Mouse (Mus musculus) thymus, postnatal 10 days (tissue): ENCODE measurements around the gene Hypk.

ENCODE experiments used
- DNase-seq, 2 experiments: peaks; one replicate each; pipeline ENCODE4 v3.0.0; 2021; ENCODE audit warnings: low spot score in 2 of 2

The Hypk gene

DNA sequence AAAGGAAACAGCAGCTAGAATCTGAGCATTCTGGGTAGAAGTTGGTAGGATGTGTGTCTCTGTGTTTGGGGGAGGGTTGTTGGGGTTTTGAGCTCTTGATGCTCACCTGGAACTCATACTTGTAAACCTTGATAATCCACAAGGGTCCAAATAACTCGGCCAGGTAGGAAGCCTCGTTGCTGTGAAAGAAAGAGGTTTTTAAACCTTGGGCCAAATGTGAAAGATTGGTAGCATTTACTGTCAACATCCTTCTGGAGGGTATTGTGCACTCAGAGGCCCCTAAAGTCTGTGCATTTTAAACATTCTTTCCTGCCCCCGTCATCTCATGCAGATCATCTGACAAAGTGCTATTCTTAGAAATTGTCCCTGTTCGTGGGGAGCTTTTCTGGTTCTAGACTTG, at the start of gene Hypk:
Hypk (plus strand) TSS at position 301 of the 400 bp plus-strand sequence.
- no peak for DNase-seq

DNA sequence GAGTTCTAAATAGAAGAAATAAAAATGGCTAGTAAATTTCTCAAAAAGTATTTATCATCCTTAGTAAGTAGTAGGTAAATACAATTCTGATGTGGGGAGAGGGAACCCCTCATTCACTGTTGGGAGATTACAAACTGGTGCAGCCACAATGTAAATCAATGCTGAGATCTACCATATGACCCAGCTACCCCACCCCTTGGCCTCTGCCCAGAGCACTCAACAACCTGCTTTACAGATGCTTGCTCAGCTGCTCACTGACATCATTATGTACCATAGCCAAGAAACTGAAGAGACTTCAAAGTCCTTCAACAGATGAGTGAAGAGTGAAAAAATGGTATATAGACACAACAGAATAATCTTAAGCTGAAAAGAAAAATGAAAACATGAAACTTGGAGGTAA, 49.8 kb upstream of the Hypk start:
- DNase-seq, result no peak

DNA sequence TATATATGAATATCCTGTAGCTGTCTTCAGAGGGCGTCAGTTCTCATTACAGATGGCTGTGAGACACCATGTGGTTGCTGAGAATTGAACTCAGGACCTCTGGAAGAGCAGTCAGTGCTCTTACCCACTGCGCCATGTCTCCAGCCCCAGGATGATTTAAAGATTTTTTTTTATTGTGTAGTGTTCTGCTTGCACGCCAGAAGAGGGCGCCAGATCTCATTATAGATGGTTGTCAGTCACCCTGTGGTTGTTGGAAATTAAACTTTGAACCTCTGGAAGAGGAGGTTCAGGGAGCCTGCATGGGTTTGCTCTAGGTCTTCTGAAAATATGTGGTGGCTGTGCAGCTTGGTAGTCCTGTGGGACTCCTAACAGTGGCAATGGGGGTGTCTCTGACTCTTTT, 44.9 kb upstream of the Hypk start:
- peak; percentile 9 to 77 for DNase-seq

DNA sequence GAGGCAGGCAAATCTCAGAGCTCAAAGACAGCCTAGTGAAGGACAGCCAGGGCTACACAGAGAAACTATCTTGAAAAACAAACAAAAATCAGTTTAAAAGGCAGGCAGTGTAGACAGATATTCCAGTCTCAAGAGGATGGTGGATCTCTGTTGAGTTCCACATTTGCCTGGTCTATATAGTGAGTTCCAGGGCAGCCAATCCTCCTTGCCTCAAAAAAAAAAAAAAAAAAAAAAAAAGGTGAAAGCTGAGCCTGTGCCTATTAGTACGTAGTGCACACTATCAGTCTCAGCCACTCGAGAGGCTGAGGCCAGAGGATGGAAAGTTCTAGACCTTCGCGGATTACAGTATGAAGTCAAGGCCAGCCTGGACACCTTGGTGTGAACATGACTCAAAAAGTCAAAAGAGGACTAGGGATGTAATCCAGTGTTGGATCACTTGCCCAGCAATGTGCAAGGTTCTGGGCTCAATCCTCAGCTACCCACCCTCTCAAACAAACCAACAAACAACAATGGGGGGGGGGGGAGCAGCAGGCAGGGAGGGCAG, 40.2 kb upstream of the Hypk start:
- no peak for DNase-seq

DNA sequence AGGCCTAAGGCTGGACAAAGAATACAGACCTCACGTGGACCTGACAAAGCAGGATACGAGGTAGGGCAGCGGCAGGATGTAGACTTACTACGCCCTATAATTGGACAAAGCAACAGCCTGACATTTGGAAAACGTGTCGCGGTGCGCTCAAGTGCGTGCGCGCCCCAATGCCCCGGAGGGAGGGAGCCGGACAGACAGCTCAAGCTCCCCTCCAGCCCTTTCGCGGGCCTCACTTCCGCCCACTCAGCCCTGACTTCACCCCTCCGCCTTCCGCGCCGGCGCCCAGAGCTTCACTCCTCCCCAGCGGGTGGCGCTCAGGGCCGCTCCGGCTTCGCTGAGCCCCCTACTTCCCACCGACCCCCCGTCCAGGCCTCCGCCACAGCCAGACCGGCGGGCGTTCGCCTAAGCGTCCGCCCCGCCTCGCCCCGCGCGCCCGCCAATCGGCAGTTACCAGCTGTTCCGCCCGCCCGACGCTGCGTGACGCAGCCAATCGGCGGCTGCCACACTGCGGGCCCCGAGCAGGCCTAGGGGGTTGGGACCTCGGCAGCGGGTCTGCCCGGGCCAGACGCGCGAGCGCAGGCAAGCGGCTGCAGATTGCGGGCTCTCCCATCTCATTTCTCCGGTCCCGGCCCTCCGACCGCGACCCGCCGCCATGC, 39.6 kb upstream of the Hypk start, which contains the start of the genes Pdia3 and Catsper2:
Pdia3 (plus strand) TSS at position 389 of the 656 bp plus-strand sequence.
Catsper2 (minus strand) TSS at position 406 of the 656 bp plus-strand sequence.
- peak; percentile 94 for DNase-seq

DNA sequence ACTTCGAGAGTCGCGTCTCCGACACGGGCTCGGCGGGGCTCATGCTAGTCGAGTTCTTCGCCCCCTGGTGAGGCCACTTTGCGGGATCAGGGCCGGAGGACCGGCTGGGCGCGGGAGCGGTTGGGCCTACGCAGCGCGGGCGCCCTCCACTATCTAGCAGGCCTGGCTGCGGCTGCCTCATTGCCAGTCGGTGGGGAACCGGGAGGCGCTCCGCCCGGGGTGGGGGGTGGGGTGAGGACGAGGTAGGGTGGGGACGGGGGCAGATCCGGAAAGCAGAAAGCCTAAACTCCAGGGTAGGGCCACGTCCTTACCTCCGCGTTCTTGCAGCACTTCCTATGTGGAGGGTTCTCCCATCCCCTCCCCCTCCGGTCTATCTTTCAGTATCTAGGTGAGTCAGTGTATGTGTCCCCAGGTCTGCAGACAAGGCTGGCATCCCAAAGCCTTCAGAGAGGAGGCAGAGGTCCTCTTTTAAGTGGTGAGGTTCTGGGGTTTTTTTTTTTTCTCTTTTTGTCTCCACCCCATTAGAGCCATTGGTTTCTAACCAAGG, 38.9 kb upstream of the Hypk start:
- peak; percentile 48 to 55 for DNase-seq

DNA sequence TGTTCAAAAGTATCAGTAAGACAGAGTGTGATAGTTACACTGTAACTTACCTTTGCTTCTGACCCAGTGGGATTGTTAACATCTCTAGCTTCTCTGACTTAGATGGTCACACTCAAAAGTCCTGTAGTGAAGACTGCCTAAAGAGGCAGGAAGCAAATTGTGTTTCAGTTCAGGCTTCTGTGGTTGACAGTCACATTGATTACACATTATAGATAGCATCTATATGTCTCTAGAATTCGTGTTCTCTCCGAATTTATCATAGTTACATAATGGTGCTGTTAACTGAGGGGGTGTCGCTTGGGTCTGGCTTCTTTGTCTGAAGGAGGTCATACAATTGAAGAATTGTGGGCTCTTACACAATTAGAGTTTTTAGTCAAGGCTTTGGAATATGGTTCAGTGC, 38.0 kb upstream of the Hypk start:
- no peak for DNase-seq

DNA sequence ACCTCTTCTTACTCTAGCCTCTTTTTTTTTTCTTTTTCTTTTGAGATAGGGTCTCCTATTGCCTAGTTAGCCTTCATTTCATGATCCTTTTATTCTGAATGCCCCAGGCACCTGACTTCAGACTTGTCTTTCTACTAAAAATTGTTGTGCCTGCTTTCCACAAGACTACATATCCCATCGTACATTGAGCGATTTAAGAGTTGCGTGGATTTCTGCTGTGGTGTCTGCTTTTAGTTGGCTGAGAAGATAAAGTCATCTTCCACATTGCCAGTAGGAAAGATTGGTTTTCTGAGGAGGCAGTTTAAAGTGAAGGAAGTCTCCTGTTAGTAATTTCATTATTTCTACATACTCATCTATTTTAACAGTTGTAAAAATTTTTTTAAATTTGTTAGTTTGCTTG, 37.5 kb upstream of the Hypk start:
- no peak for DNase-seq

DNA sequence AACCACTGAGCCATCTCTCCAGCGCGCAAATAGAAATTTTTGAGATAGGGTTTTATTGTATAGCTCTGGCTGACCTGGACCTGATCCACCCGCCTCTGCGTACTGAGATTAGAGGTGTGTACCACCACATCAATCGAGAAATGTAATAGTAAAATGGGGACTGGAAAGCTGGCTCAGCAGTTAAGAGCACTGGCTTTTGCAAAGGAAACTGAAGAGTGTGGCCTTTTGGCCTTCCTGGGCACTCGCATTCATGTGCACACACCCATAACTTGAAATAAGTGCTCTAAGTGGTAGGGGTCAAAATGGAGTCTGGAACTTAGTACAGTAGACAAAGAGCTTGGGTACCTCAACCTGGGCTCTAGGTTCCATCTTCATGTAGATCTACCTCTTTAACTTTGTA, 36.7 kb upstream of the Hypk start:
- no peak for DNase-seq

DNA sequence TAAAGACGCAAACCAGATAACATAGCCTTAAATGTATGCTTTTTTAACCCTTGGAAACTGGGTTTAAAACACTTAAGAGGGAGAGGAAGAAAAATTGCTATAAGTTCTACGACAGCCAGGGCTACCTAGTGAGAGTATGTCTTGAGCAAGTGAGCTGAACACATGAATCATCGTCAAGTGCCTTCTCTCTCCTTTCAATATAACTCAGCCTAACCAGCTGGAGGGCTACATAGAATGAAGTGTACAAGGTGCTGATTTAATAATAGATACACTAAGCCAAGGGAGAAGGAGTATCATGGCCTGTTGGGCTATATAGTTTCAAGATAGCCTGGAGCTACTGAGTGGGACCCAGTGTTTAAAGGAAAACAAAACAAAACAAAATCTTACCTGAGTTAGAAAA, 34.6 kb upstream of the Hypk start:
- DNase-seq, result no peak

DNA sequence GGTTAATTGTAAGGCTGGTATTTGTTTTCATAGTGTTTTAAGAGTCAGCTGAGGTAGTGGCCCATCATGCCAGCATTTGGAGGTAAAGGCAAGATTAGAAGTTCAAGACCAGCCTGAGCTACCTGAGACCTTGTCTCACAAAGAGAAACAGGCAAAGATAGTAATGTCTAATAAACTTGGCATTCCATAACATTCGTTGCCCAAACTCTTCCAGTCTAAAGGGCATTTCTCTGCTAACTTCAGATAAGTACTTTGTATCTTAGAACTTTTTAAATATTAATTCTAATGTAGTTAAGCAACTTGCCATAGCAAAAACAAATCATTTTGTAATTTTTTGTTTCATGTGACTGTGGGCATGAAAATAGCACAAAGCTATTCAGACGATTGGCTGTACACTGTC, 29.9 kb upstream of the Hypk start:
- DNase-seq, result no peak

DNA sequence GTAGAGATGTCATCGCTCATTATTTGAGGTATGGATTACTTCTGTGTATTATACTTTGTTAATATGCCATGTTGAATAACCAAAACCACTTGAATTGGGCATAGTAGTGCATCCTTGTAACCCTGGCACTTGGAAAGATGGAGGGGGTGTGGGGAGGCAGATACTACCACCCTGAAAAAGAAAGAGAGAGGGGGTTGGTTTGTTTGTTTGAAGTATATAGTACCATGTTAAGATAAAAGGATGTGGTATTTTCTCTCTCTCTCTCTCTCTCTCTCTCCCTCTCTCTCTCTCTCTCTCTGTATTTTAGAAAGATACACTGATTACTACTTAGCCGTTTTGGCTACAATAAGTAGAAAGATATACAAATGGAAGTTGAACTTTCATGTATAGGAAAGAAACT, 27.2 kb upstream of the Hypk start:
- no peak for DNase-seq

DNA sequence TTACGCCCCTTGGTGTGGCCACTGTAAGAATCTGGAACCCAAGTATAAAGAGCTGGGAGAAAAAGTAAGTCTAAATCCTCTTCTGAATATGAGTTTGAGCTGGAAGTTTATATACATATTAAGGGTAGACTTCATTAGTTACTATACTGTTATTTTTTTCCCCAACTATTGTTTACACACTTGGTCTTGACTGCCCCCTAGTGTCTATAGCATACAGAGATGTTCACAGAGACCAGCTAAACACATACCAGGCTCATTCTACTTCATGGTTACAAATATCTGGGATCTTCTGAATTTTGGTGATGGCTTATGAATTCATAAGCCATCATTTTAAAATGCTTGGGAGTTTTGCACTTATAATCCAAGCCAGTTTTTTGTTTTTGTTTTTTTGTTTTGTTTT, 18.2 kb upstream of the Hypk start:
- peak in 1 of 2 experiments; percentile 56 for DNase-seq

DNA sequence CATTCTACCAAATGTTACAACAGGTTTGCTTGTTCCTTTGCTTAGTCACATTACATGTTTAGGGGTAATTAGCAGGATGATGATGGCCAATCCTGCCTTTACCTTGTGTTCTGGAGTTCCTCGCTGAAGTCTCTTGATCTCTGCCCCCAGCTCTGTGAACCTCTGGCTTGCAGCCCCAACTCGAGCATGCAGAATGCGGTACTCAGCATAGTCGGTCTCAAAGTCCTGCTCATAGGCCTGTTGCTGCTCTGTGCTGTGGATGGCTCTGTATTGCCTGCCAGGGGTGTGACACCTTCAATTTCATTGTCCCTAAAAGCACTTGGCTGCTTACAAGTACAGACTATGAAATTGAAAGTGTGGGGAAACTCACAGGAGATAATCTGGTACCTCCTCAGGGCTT, 13.3 kb upstream of the Hypk start:
- DNase-seq, result no peak

DNA sequence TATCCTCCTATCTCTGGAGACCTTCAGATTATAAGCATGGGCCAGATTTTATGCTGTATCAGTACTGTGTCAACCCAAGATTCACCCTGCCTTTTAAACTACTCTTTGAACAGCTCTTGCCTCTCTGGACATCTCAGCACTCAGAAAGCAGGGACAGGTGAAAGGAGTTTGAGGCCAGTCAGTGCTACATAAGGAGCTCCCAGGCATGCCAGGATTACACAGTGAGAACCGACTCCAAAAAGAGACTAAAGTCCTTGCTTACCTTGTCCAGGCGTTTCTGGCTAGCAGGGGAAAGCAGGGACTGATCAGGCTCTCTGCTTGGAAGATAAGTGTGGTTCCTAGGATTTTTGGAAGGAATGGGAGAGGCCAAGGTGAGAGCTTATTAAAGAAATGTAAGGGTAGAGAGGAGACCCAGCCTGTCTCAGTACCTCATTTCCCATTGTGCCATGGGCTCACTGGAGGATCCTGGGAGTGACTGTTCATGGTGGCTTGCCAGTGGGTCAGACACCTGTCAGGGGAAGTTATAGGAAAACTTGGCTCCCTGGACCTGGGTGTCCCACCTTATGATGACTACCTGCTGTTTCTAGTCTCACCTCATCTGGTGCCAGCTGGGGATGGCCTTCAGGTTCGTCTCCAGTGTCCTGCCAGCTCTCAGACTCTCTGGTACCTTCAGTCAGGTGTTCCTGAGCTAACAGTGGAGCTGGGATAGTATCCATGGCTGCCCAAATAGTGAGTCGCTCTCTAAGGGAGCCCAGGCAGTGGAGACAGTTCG, 12.1 kb upstream of the Hypk start:
- no peak for DNase-seq

DNA sequence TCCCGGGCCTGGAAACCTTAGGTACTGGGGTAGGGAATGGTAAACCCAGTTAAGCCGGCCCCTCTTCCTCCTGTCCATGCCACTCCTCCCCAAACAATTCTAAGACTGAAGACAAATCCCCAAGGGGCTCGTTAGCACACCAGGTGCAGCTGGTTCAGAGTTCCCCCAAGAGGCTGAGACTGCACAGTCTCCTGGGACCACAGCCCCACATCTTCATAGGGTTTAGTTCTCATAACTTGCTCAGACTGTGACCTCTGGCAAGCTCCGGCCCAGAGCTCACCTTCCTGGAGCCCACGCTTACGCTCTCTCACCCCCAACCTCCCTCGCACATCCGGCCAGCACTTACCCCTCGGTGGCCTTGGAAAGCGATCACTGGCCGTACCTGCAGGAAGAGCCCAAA, 11.3 kb upstream of the Hypk start:
- DNase-seq, result no peak

DNA sequence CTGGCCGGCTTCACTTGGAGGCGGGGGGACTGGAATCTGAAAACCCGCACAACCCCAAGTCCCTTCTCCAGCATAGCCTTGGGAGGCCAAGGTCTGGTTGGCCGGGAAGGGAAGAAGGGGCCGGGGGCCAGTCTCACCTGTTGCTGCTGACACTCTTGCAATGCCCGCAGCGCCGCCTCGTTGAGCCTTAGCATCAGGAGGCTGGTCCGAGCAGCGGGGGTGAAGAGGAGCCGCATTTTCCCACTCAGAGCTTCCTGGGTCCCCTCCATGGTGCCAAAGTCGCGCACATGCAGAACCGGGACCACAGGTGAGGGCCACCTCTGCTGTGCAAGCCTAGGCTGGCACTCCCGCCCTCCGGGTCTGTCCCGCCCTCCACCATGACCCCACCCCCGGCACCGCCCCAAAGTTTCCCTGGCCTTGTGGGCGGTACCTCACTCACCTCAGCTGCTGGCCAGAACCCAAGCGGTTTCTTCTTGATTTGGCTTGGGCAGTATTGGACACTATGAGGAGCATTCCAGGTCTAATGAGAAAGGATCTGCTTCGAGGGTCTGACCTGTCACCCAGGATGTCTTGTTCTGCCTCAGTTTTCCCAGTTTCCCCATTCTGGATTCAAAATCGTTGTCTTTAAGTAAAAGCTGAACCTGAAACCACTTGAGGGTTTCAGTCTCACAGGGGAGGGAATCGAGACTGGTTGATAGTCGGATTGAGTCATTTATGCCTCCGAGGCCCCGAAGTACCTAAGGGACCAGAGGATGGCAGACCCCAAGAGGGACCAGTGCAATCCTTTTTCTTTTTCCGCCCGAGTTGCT, 10.6 kb upstream of the Hypk start:
- peak in 1 of 2 experiments; percentile 51 for DNase-seq

DNA sequence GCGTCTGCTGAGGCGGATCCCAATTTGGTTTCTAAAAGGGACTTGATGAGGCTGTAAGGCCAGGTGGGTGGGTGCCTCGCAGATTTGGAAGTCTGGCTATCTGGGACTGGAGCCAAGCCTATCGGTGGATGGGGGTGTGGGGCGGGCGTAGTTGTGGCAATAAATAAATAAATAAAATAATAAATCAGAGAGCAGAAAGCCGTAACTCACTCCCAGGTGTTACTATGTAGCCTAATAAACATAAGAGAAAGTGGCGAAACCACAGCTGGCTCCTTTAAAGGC, 10.1 kb upstream of the Hypk start:
- DNase-seq, result no peak

DNA sequence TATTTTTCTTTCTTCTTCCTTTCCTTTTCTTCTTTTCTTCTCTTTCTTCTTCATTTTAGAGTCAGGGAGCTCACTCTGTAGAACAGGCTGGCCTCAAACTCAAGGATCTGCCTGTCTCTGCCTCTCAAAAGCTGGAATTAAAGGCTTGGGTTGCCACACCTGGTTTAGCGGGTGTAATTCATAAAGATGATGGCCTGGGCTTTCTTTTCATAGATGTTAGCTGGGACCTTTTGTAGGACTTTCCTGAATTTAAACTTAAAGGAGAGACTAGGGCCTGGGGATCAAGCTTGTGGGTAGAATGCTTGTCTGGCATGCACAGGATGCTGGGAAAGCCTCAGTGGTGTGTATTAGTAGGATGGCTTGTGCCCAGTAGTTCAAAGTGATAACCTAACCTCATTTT, 8.9 kb upstream of the Hypk start, which contains the start of gene Ell3:
Ell3 (minus strand) TSS at position 101 of the 400 bp plus-strand sequence.
- DNase-seq, result no peak

DNA sequence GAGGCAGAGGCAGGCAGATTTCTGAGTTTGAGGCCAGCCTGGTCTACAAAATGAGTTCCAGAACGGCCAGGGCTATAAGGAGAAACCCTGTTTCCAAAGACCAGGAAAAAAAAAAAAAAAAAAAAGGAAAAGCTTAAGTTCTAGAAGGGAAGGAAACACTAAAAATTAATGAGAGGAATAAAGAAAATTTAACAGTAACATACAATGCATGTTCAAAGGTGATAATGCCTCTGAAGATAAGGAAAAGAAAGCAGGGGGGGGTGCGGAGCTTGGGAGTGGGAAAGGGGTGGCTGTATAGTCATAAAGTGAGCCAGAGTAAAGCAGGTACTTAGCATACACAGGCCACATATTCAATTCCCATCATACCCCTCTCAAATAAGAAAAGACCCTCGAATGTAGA, 8.0 kb upstream of the Hypk start:
- no peak for DNase-seq

DNA sequence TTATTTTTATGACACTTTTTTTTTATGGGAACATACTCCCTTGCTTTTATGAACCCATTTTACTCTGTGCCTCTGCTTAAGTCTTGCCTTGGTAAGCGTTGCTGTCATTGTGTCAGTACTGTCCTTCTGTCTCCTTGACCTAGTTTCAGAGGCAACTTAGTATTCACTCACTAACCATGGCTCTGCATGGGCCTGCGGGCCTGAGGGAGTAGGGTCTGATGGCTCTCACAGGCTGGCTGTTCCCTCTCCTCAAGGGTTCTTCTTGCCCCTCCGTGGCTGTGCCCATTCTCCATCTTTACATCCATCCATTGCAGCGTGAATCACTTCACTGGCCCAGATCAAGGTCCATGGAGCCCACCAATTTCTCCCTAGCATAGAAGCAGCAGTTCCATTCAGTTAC, 6.6 kb upstream of the Hypk start:
- DNase-seq, result no peak

DNA sequence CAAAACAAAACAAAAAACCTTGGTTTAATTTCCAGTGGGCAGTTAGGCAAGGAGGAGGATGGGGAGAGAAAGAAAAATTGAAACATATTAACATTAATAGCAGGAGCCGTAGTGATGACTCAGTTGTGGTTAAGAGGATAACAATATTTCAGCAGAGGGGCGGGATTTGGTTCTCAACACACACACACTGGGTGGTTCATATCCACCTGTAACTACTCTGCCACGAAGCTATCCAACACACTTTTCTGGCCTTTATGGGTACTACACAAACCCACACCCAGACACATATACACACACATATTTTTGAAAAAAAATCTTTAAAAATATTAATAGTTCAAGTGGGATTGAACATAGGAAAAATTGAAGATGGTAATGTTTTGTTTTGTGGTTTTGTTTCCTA, 6.1 kb upstream of the Hypk start:
- no peak for DNase-seq
